Mouse (Mus musculus) cerebellum, adult 11 months (tissue): ENCODE data around the gene Erp44.
A peak's percentile ranks its signal among the peaks of the same experiment; 100 is the strongest.

Source experiments
- DNase-seq: peaks from one replicate; pipeline ENCODE4 v3.0.0; 2022

The Erp44 gene

DNA sequence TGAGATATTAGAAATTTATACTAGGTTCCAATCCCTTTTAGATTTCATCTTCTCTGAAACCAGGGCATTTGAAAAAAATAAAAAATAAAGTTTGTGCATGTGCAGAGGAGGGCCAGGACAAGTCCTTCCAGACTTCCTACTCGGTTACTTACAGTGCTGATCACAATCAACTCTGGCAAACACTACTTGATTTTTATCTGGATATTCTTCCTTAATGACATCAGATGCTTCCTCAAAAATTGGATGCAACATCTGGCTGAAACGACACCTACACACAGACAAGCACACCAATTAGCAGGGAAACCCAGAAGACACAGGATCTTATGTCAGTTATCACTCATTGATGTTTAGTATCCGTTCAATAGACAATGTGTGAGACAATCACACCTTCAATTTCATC is 42.6 kb downstream of the Erp44 start:
- DNase-seq: no peak

DNA sequence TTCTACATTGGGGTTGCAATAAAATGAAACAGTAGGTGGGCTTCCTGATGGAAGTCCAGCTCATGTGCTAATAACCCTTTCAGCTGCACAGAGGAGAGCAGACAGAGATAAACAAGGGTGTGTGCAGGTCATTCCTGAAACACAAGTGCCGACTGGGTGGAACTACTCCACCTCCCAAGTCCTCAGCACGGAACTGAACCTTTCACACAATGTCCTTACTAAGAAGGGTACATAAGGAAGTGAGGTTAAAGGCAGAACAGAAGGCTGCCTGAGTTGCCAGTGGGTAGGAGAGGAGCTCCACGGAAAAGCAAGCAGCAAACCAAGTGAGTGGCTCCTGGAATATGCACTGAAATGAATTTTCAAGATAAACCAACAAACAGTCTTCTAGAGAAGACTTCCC is 52.6 kb downstream of the Erp44 start:
- no peak for DNase-seq

DNA sequence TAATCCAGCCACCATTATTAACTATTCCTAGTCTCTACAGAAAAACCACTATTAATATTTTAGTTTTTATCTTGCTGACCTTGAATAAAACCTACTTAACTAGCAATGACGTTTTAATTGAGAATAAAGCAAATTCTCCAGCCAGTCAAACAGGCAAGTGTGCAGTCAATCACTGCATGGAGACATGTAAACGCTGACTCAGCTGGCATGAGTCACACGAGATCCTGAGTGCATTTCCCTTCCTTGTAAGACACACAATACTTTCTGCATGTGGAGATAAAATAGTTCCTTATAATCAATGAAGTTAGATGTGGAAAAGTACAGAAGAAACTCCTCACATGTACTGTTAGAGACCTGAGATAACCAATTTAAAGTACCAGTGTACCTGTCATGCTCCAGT is 53.8 kb downstream of the Erp44 start:
- no peak for DNase-seq

DNA sequence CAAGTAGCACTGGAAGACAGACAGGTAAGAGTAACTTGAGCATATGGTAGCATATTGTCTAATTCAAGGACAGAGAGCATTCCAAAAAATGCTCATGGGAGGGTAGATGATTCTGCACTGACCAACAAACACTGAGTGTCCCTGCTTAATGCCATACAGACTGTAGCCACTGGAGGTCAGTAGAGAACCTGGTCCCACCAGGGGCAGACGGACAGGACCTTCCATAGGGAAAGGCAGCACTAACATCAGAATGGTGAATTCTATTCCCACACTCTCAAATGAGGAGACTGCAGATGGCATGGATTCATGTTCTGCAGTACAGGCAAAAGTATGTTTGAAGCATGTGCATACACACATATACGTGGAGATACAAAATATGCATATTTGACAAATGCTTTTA is 54.2 kb downstream of the Erp44 start:
- peak; percentile 64 for DNase-seq

DNA sequence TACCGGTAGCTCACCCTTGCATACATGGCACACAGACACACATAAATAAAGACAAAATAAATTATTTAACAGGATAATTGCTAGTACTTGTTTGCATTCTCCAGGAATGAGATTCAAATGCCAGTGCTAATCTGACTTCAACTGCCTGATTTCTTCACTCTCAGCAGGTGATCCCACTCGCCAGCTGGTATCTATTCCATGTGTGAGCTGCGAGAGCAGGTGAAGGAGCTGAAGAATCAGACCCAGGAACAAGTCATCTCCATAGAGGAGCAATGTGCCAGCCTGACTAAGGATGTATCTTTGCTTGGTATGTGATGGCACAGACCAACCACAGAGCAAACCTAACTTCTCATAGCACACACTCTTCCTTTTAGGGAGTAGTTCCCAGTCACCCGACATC is 75.8 kb downstream of the Erp44 start:
- DNase-seq: peak; percentile 48

DNA sequence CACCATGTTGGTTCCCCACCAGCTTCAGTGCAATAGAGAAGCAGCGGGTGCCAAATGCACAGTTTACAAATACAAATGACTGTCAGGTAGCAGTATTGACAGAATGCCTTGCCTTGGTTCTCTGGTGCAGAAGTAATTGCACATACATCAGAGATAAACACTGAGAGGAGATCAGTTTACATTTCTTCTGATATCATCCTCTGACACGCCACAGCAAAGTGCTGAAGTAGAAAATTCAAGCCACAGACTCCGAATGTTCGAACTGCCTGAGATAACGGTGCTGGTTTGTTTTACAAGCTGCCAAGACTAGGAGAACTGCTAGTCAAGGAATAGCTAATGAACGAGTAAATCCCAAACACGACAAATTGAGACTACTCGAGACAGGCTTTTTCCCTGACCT is 80.9 kb downstream of the Erp44 start:
- DNase-seq: no peak

DNA sequence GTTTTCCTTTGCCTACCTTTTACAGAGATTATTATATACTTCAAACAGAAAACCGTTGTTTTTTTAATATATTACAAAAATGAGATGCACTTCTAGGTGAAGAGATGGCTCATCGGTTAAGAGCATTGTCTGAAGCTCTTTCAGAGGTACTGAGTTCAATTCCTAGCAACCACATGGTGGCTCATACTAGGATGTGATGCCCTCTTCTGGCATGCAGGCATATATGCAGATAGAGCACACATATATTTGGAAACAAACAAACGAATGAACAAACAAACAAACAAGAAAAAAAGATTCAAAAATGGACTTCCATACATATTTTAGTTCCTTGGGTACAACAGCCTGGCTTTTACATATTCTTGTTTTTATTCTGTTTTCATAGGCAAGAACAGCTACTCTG is 81.4 kb downstream of the Erp44 start:
- DNase-seq: no peak

DNA sequence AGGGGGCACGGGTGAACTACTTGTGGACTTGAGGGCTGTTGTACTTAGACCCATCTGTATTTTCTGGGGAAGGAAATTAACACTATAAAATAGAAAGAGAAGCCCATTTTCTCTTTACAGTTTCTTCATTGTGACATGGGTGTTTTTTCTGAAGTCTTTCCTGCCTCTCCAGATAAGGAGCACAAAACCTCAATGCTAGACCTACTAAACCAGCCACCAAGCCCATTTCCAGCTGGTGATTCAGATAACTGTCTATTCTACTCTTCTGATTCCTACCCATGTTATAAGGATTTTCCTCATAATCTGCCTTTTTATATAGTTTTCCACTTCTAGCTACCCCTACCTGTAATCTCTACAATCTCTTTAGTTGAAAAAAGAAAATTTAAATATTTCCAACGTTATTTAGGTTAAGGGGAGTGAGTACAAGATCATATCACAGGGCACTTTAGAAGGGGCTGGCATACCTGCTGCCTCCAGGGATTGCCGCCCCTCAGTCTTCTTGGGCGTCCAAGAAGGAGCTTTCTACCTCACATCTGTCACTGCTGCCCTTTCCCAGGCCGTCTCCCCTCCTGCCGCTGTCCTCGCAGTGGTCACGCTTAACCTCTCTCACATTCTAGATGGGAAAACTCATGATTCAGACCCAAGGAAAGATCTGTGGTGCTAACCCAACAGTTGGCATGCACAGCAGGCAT is 97.1 kb downstream of the Erp44 start:
- no peak for DNase-seq

DNA sequence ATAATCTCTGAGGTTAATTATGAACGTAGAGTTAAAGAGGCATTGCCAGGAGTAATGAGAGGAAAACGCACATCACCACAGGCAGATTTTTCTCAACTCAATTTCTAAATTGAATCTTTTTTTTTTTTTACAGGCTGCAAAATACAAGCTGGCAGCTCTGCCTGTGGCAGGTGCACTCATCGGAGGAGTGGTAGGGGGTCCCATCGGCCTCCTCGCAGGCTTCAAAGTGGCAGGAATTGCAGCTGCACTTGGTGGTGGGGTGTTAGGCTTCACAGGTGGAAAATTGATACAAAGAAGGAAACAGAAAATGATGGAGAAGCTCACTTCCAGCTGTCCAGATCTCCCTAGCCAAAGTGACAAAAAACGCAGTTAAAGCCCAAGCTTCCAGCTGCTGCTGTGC is 98.0 kb downstream of the Erp44 start:
- no peak for DNase-seq

DNA sequence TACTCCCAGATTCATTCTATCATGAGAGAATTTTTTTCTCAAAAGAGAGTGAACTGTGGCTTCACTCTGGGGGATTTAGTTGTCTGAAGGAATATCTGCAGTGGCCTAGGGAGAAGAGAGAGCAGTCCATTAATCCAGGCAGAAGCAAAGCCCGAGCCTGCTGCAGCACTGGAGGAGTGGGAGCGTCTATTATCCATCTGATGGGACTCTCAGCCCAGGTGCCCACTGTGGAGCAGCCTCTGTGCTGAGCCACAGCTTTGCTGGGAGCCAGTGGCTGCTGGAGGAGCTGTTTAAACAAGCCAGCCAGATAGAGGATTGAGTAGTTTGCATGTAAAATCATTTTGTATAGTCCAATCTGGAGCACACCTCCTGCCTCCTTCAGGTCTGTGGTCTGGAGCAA is 98.4 kb downstream of the Erp44 start:
- DNase-seq: no peak

DNA sequence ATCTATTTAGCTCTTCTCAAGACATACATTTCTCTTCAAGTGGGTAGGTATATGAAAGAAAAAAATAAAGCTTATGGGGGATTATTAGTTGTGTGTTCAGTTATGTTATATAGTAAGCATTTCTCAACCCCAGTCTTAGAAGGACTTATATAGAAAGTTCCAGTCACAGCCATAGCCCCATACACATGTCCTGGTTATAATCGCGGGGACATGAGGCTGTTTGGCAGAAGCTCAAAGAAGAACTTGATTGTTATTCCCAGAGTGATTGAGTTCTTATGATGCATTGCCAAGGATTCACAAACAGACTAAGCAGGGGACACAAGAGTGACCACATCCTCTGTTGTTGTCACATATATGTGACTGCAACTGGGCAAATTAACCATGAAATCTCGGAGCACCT is 103.7 kb downstream of the Erp44 start:
- no peak for DNase-seq

DNA sequence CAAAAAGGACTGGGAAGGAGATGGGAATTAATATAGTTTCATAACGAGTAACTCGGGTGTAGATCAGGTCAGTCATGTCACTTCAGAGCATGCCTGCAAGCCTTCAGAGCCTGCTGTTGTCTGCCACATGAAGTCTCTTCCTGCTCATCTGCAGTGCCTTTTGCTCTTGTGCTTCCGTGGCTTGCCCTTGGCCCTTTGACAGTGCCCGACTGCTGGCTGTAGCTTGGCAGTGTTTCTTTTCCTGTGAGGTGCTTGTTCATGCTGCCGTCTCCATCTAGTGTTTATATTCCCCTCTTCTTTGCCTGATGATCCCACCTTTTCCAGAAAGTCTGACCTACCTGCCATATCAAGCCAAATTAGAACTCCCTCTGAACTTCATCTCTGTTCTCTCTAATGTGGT is 115.5 kb downstream of the Erp44 start:
- no peak for DNase-seq

DNA sequence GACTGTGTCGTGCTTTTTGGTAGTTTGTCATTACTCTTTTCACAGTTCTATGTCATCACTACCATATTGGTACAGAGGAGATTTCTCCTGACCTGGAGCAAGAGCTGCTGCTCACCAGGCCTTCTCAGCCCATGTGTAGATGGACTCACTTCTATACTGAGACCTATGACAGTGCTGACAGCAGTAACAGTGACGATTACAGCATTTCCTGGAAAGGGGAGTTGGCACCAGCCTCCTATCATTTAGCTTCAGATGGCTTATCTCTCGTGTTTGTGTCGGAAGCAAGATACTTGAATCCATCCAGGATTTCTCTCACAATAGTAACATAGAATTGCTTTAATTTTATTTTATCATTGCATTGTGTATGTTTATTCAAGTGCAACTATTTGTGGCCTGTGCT is 119.0 kb downstream of the Erp44 start:
- DNase-seq: no peak

DNA sequence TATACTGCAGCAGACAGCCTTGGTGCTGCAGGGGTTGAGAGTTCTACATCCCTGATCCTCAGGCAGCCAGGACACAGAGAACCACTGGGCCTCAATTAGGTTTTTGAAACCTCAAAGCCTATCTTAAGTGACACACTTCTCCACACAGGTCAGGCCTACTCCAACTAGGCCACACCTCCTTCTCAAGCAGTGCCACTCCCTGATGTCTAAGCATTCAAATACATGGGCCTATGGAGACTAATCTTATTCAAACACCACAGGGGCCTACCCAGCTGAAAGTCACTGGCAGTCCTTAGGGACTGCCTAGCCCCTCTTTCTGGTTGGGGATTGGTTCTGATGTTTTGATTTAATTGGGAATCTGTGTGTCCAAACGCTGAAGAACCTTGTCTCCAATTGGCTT is 123.5 kb downstream of the Erp44 start:
- no peak for DNase-seq

DNA sequence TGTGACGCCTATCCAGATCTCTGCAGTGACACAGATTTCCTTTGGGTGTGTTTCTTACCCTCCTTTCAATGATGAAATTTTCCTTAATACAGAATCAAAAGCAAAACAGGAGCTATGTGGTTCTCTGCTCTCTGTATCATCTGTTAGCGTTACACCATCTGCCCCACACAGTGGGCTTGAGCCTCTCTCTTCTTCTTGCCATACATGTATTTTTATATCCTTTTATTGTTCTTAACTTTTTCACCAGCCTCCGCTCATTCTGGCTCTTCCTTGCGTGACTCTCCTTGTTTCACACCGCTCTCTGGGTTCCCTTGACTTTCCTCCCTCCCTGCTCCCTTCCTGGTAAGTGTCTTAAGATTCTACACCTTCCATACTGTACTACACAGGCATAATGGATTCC is 126.1 kb downstream of the Erp44 start:
- no peak for DNase-seq

DNA sequence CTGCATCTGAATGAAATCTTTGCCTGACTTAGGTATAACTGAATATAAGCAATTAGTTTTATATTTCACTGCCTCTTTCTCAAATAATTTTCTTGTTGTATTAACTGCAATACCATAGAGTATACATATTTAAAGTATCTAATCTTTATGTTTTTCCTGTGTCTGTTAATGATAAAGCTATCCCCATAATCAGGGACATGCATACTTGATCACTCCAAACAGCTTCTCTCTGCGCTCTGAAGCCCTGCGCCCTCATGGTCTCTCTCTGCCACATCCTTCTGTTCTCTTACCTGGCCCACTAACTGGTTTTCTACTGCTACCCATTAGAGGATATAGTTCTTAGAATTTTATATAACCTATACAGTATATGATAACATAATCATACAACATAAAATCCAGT is 129.9 kb downstream of the Erp44 start:
- DNase-seq: no peak
